In genomic region chr1:130377726-130378429, GRCm38 (mm10) we compare ENCODE assay signal across 33 mouse cellular contexts. TPM values are rescaled to one million over a fixed set of nuclear protein-coding genes. Genes with fewer than 3 reads are reported as not detected.
A peak's percentile ranks its signal among the peaks of the same experiment; 100 is the strongest.
DNase-seq lines count a peak whose midpoint lies in the region; ATAC-seq and TF ChIP-seq lines count a peak whose summit lies in the region.
"Had no signal": no experiment of that assay in that cellular context is flagged by ENCODE, and none has a peak within 500 bp of the region (broad histone marks: within the 10 kb centered on the region; RNA-seq: fewer than 3 reads in every experiment).

No protein-coding gene starts in this region.

- no peaks in the 10 kb centered on the region for H3K27me3 ChIP-seq in liver, embryonic 11.5 days (replicated peaks; ENCODE audit: control insufficient read depth, insufficient read depth, low read length)
- no peaks in the 10 kb centered on the region for H3K27me3 ChIP-seq in liver, embryonic 12.5 days (replicated peaks)
- no peaks in the 10 kb centered on the region for H3K27me3 ChIP-seq in liver, postnatal 0 days (ENCODE audit: insufficient read depth, low read length)
- H3K27me3 ChIP-seq in hindbrain, embryonic 11.5 days (ENCODE audit: control insufficient read depth, insufficient read depth, low read length), result no peaks in the 10 kb centered on the region
- no peaks in the 10 kb centered on the region for H3K27me3 ChIP-seq in forebrain, postnatal 0 days (ENCODE audit: insufficient read depth, low read length)
- H3K27me3 ChIP-seq: embryonic facial prominence, embryonic 13.5 days; heart, embryonic 12.5 days; hindbrain, embryonic 15.5 days; kidney, embryonic 15.5 days; midbrain, embryonic 12.5 days; neural tube, embryonic 13.5 days had no signal

- H3K4me3 ChIP-seq in liver, embryonic 11.5 days (ENCODE audit: low read depth, low read length), result no peak overlapping the region
- H3K4me3 ChIP-seq in liver, embryonic 12.5 days, result no peak overlapping the region
- no peak overlapping the region for H3K4me3 ChIP-seq in liver, postnatal 0 days (ENCODE audit: low read depth, low read length)
- no peak overlapping the region for H3K4me3 ChIP-seq in hindbrain, embryonic 11.5 days (ENCODE audit: low read depth, low read length)
- H3K4me3 ChIP-seq in forebrain, postnatal 0 days (ENCODE audit: low read depth, low read length), result no peak overlapping the region
- H3K4me3 ChIP-seq: embryonic facial prominence, embryonic 13.5 days; erythroblast, embryonic 14.5 days; heart, embryonic 12.5 days; hindbrain, embryonic 15.5 days; kidney, embryonic 15.5 days; layer of hippocampus, adult 2 months; midbrain, embryonic 12.5 days; neural tube, embryonic 13.5 days had no signal

- no peaks in the 10 kb centered on the region for H3K9me3 ChIP-seq in liver, embryonic 11.5 days (ENCODE audit: control insufficient read depth, low read length)
- no peaks in the 10 kb centered on the region for H3K9me3 ChIP-seq in liver, embryonic 12.5 days (replicated peaks)
- H3K9me3 ChIP-seq in liver, postnatal 0 days (ENCODE audit: low read length), result no peaks in the 10 kb centered on the region
- no peaks in the 10 kb centered on the region for H3K9me3 ChIP-seq in hindbrain, embryonic 11.5 days (ENCODE audit: control insufficient read depth, low read length)
- H3K9me3 ChIP-seq in forebrain, postnatal 0 days (ENCODE audit: low read length), result no peaks in the 10 kb centered on the region
- H3K9me3 ChIP-seq: embryonic facial prominence, embryonic 13.5 days; heart, embryonic 12.5 days; hindbrain, embryonic 15.5 days; kidney, embryonic 15.5 days; midbrain, embryonic 12.5 days; neural tube, embryonic 13.5 days had no signal

- H3K9ac ChIP-seq in liver, embryonic 11.5 days (ENCODE audit: low read depth, low read length), result no peak overlapping the region
- no peak overlapping the region for H3K9ac ChIP-seq in liver, embryonic 12.5 days
- no peak overlapping the region for H3K9ac ChIP-seq in liver, postnatal 0 days (replicated peaks)
- no peak overlapping the region for H3K9ac ChIP-seq in hindbrain, embryonic 11.5 days (ENCODE audit: low read depth, low read length)
- no peak overlapping the region for H3K9ac ChIP-seq in forebrain, postnatal 0 days
- H3K9ac ChIP-seq: embryonic facial prominence, embryonic 13.5 days; heart, embryonic 12.5 days; hindbrain, embryonic 15.5 days; kidney, embryonic 15.5 days; lung, embryonic 14.5 days; midbrain, embryonic 12.5 days; neural tube, embryonic 13.5 days had no signal

- no peak for DNase-seq in liver, embryonic 11.5 days (ENCODE audit: low spot score)
- no peak for DNase-seq in liver
- no peak for DNase-seq in liver, postnatal 0 days
- no peak for DNase-seq in hindbrain, embryonic 11.5 days (ENCODE audit: low spot score)
- DNase-seq in adrenal gland, postnatal 10 days, result no peak
- DNase-seq in forebrain, postnatal 0 days, result no peak
- DNase-seq: adrenal gland, postnatal 14 days; cerebellum, adult 11 months; cerebellum, adult 9-10 months; gastrocnemius, postnatal 14 days; heart, adult 18-20 months; kidney, adult 11 months; kidney, postnatal 36 days; left cerebral cortex, postnatal 4 days; lung, embryonic 14.5 days; lung, postnatal 14 days; thymus, adult 2 months; thymus, postnatal 36 days had no signal

- H3K36me3 ChIP-seq in liver, embryonic 11.5 days (ENCODE audit: control insufficient read depth, insufficient read depth, low read length), result no peaks in the 10 kb centered on the region
- no peaks in the 10 kb centered on the region for H3K36me3 ChIP-seq in liver, embryonic 12.5 days
- H3K36me3 ChIP-seq in liver, postnatal 0 days (replicated peaks; ENCODE audit: insufficient read depth, low read length), result no peaks in the 10 kb centered on the region
- no peaks in the 10 kb centered on the region for H3K36me3 ChIP-seq in hindbrain, embryonic 11.5 days (ENCODE audit: control insufficient read depth, insufficient read depth, low read length)
- no peaks in the 10 kb centered on the region for H3K36me3 ChIP-seq in forebrain, postnatal 0 days (ENCODE audit: insufficient read depth)
- H3K36me3 ChIP-seq: embryonic facial prominence, embryonic 13.5 days; heart, embryonic 12.5 days; hindbrain, embryonic 15.5 days; kidney, embryonic 15.5 days; midbrain, embryonic 12.5 days; neural tube, embryonic 13.5 days had no signal

- TF ChIP-seq CTCF in liver, postnatal 0 days (IDR thresholded peaks at IDR 0.05; ENCODE audit: low read depth), result no peak
- no peak for TF ChIP-seq CTCF in forebrain, postnatal 0 days (IDR thresholded peaks at IDR 0.05; ENCODE audit: low read depth)

- H3K4me2 ChIP-seq in liver, embryonic 11.5 days, result no peak overlapping the region
- H3K4me2 ChIP-seq in liver, embryonic 12.5 days, result no peak overlapping the region
- H3K4me2 ChIP-seq in liver, postnatal 0 days (ENCODE audit: low read depth, low read length), result no peak overlapping the region
- H3K4me2 ChIP-seq in hindbrain, embryonic 11.5 days (replicated peaks; ENCODE audit: low read depth, low read length), result no peak overlapping the region
- no peak overlapping the region for H3K4me2 ChIP-seq in forebrain, postnatal 0 days (ENCODE audit: low read depth)
- H3K4me2 ChIP-seq: embryonic facial prominence, embryonic 13.5 days; heart, embryonic 12.5 days; hindbrain, embryonic 15.5 days; kidney, embryonic 15.5 days; lung, embryonic 14.5 days; midbrain, embryonic 12.5 days; neural tube, embryonic 13.5 days had no signal

- no peak for TF ChIP-seq EP300 in liver, postnatal 0 days (IDR thresholded peaks at IDR 0.05; ENCODE audit: low read depth)

- peak; percentile 20; the same call in 1 of the 2 replicates for ATAC-seq in liver, embryonic 11.5 days (replicated peaks; ENCODE audit: low FRiP score)
- peak; percentile 11; the same call in 1 of the 2 replicates for ATAC-seq in liver, embryonic 12.5 days
- ATAC-seq in liver, postnatal 0 days, result peak; percentile 29; the same call in 1 of the 2 replicates
- ATAC-seq in hindbrain, embryonic 11.5 days (ENCODE audit: low FRiP score), result no peak
- ATAC-seq in forebrain, postnatal 0 days, result no peak
- ATAC-seq: inflammation-experienced regulatory T-cells, adult 6 months had no signal

- no peak overlapping the region for H3K27ac ChIP-seq in liver, embryonic 11.5 days (ENCODE audit: low read depth, low read length)
- no peak overlapping the region for H3K27ac ChIP-seq in liver, embryonic 12.5 days
- no peak overlapping the region for H3K27ac ChIP-seq in liver, postnatal 0 days (ENCODE audit: low read depth)
- no peak overlapping the region for H3K27ac ChIP-seq in hindbrain, embryonic 11.5 days (ENCODE audit: low read depth, low read length)
- H3K27ac ChIP-seq in forebrain, postnatal 0 days (ENCODE audit: low read depth, low read length), result no peak overlapping the region
- H3K27ac ChIP-seq: embryonic facial prominence, embryonic 13.5 days; hindbrain, embryonic 15.5 days; kidney, embryonic 15.5 days; layer of hippocampus, adult 2 months; midbrain, embryonic 12.5 days; neural tube, embryonic 13.5 days had no signal

- peaks cover 12% of the 10 kb centered on the region for H3K4me1 ChIP-seq in liver, embryonic 11.5 days (replicated peaks; ENCODE audit: control insufficient read depth, insufficient read depth, low read length)
- peaks cover 35% of the 10 kb centered on the region for H3K4me1 ChIP-seq in liver, embryonic 12.5 days
- peaks cover 5% of the 10 kb centered on the region; the same call in 1 of the 2 replicates for H3K4me1 ChIP-seq in liver, postnatal 0 days (ENCODE audit: insufficient read depth)
- H3K4me1 ChIP-seq in hindbrain, embryonic 11.5 days (replicated peaks; ENCODE audit: control insufficient read depth, insufficient read depth, low read length), result no peaks in the 10 kb centered on the region
- no peaks in the 10 kb centered on the region for H3K4me1 ChIP-seq in forebrain, postnatal 0 days (ENCODE audit: insufficient read depth)
- H3K4me1 ChIP-seq: embryonic facial prominence, embryonic 13.5 days; hindbrain, embryonic 15.5 days; kidney, embryonic 15.5 days; midbrain, embryonic 12.5 days; neural tube, embryonic 13.5 days had no signal

- WGBS in liver, embryonic 11.5 days, result 78% methylated on average over 14 of the region's 14 CpGs
- WGBS in liver, embryonic 12.5 days (ENCODE audit: insufficient replicate concordance), result 74% methylated on average over 14 of the region's 14 CpGs
- WGBS in liver, postnatal 0 days (ENCODE audit: insufficient replicate concordance), result 72% methylated on average over 14 of the region's 14 CpGs
- WGBS in hindbrain, embryonic 11.5 days, result 91% methylated on average over 14 of the region's 14 CpGs
- 92% methylated on average over 14 of the region's 14 CpGs for WGBS in forebrain, postnatal 0 days

RNA-seq across cellular contexts. Expression of gene Cd55b, which starts 44.9 kb away (rescaled TPM):
- not detected in 2 replicates for polyA plus RNA-seq in liver, embryonic 11.5 days (2014; fragmentation: Nextera tagmentation; extraction: Ambion mirVana)
- 0.14 TPM in 1 of 2 replicates, not detected in the other for polyA plus RNA-seq in liver, embryonic 12.5 days (2016; fragmentation: Nextera tagmentation; extraction: Ambion mirVana)
- not detected in 2 replicates for polyA plus RNA-seq in liver, postnatal 0 days (2015; fragmentation: Nextera tagmentation; extraction: Ambion mirVana)
- not detected in 2 replicates for polyA plus RNA-seq in hindbrain, embryonic 11.5 days (2014; fragmentation: Nextera tagmentation; extraction: Ambion mirVana)
- under 1 TPM in 1 of 2 experiments, not detected in 1; 0.51 TPM for total RNA-seq in adrenal gland, postnatal 10 days (2021)
- total RNA-seq in forebrain, postnatal 0 days (2014; rRNA removed), result not detected in 2 replicates
- not detected in 2 replicates for polyA plus RNA-seq in forebrain, postnatal 0 days (2015; fragmentation: Nextera tagmentation; extraction: Ambion mirVana)
- total RNA-seq: adrenal gland, postnatal 14 days; heart, adult 18-20 months; hematopoietic stem cell, adult 5-6 weeks; layer of hippocampus, adult 2 months; layer of hippocampus, postnatal 25 days; left cerebral cortex, postnatal 4 days had no signal
- polyA plus RNA-seq: embryonic facial prominence, embryonic 13.5 days; erythroblast, embryonic 14.5 days; forebrain, embryonic 11.5 days; heart, embryonic 12.5 days; heart, postnatal 0 days; hindbrain, embryonic 15.5 days; inflammation-experienced regulatory T-cells, adult 6 months; kidney, embryonic 15.5 days; limb, embryonic 14.5 days; lung, embryonic 14.5 days; midbrain, embryonic 12.5 days; neural tube, embryonic 13.5 days; thymus, adult 2 months had no signal

Comparison
In these comparisons a context has a peak if more than half of its experiments do, and no peak if none do; other contexts are left out.
1. ATAC-seq: peak in liver, embryonic 11.5 days (single experiment), liver, embryonic 12.5 days (single experiment) and liver, postnatal 0 days (single experiment); none in hindbrain, embryonic 11.5 days (single experiment) and forebrain, postnatal 0 days (single experiment).